Comparison of ENCODE assay signal across 36 mouse cellular contexts in genomic region chr15:95750038-95750437, GRCm38 (mm10).
"Had no signal": no experiment of that assay in that cellular context is flagged by ENCODE, and none has a peak within 500 bp of the region (broad histone marks: within the 10 kb centered on the region; RNA-seq: fewer than 3 reads in every experiment).

No protein-coding gene starts in this region.

- H3K9me3 ChIP-seq: heart, embryonic 12.5 days; heart, embryonic 13.5 days; heart, embryonic 15.5 days; hindbrain, embryonic 10.5 days; hindbrain, embryonic 12.5 days; hindbrain, embryonic 13.5 days; hindbrain, embryonic 15.5 days; intestine, embryonic 15.5 days had no signal

- H3K36me3 ChIP-seq: heart, embryonic 12.5 days; heart, embryonic 13.5 days; heart, embryonic 15.5 days; hindbrain, embryonic 10.5 days; hindbrain, embryonic 12.5 days; hindbrain, embryonic 13.5 days; hindbrain, embryonic 15.5 days; intestine, embryonic 15.5 days; kidney, embryonic 15.5 days had no signal

- H3K27ac ChIP-seq: heart, adult 2 months; heart, embryonic 13.5 days; heart, embryonic 15.5 days; hindbrain, embryonic 10.5 days; hindbrain, embryonic 12.5 days; hindbrain, embryonic 13.5 days; hindbrain, embryonic 14.5 days; hindbrain, embryonic 15.5 days; hindbrain, postnatal 0 days; intestine, embryonic 15.5 days; kidney, embryonic 15.5 days; kidney, postnatal 0 days; layer of hippocampus, adult 2 months had no signal

- ATAC-seq: hindbrain, embryonic 16.5 days; hindbrain, postnatal 0 days; inflammation-experienced regulatory T-cells, adult 6 months; intestine, embryonic 15.5 days; intestine, embryonic 16.5 days; intestine, postnatal 0 days had no signal

- H3K4me2 ChIP-seq: heart, embryonic 11.5 days; heart, embryonic 12.5 days; heart, embryonic 13.5 days; heart, embryonic 15.5 days; hindbrain, embryonic 12.5 days; hindbrain, embryonic 13.5 days; hindbrain, embryonic 14.5 days; hindbrain, embryonic 15.5 days; intestine, embryonic 15.5 days; kidney, embryonic 15.5 days had no signal

- H3K4me3 ChIP-seq: heart, adult 2 months; heart, embryonic 12.5 days; heart, embryonic 13.5 days; heart, embryonic 15.5 days; hindbrain, embryonic 10.5 days; hindbrain, embryonic 12.5 days; hindbrain, embryonic 13.5 days; hindbrain, embryonic 15.5 days; intestine, embryonic 15.5 days; kidney, embryonic 15.5 days; layer of hippocampus, adult 2 months had no signal

- H3K9ac ChIP-seq: heart, embryonic 12.5 days; heart, embryonic 13.5 days; heart, embryonic 15.5 days; hindbrain, embryonic 12.5 days; hindbrain, embryonic 13.5 days; hindbrain, embryonic 14.5 days; hindbrain, embryonic 15.5 days; intestine, embryonic 15.5 days; kidney, embryonic 15.5 days had no signal

- H3K27me3 ChIP-seq: heart, embryonic 12.5 days; heart, embryonic 13.5 days; heart, embryonic 15.5 days; hindbrain, embryonic 12.5 days; hindbrain, embryonic 13.5 days; hindbrain, embryonic 15.5 days; intestine, embryonic 15.5 days; kidney, embryonic 15.5 days had no signal

- H3K4me1 ChIP-seq: heart, embryonic 12.5 days; heart, embryonic 15.5 days; hindbrain, embryonic 10.5 days; hindbrain, embryonic 12.5 days had no signal

- DNase-seq: heart, adult 18-20 months; heart, adult 2 months; heart, postnatal 10 days; heart, postnatal 14 days; heart, postnatal 36 days; heart, postnatal 4 days; kidney, adult 11 months; kidney, adult 18-20 months; kidney, adult 2 months; kidney, adult 8-10 months; kidney, adult 9 months; kidney, postnatal 10 days; kidney, postnatal 14 days; kidney, postnatal 25 days; kidney, postnatal 36 days; kidney, postnatal 4 days; layer of hippocampus, adult 9-11 months; layer of hippocampus, postnatal 36 days had no signal
